Mouse (Mus musculus): ENCODE results near the gene Lacc1. TPM values are rescaled to one million over a fixed set of nuclear protein-coding genes. Genes with fewer than 3 reads are reported as not detected.

Lacc1 gene
- polyA plus RNA-seq (2012), result not detected in 2 replicates

DNA sequence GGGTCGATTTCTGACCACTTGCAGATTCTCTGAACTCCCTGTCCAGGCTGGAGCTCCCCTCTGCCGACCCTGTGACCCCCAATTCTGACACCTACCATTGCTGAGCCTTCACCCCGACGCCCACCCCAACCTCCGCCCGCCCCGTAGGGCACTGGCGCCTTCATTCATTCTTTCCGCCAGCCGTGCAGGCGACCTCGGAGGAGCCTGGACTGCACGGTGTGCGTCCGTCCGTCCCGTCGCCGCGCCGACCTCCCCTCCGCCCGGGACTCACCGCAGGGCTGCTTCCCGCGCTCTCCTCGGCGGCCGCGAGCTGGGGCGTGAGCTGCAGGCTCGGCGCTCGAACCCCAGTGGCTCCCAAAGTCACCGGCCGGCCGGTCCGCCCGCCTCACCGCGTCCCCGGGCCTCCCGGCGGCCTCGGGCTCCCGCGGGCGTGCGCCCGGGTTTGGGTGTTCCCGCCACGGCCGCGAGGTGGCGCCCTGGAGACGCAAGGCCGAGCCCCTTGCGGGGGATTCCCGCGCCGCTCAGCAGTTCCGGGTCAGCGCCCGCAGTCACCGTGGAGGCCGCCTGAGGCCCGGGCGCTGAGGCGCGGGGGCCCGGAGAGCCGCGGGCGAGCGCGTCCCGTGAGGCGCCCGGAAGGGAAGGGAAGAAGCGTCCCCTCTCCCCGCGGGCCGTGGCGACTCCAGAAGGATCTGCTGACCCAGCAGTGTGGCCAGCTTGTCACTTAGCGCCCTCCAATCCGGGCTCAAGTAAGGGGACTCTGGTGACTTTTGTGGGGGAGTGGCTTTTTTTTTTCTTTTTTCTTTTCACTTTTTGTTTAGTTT lies at the start of gene Lacc1, which contains the start of gene Ccdc122:
Lacc1 (minus strand) TSS at position 679 of the 821 bp plus-strand sequence.
Ccdc122 (plus strand) TSS at position 547 of the 821 bp plus-strand sequence.
- no peak for TF ChIP-seq GATA1 (IDR thresholded peaks at IDR 0.05; ENCODE audit: low read length)

DNA sequence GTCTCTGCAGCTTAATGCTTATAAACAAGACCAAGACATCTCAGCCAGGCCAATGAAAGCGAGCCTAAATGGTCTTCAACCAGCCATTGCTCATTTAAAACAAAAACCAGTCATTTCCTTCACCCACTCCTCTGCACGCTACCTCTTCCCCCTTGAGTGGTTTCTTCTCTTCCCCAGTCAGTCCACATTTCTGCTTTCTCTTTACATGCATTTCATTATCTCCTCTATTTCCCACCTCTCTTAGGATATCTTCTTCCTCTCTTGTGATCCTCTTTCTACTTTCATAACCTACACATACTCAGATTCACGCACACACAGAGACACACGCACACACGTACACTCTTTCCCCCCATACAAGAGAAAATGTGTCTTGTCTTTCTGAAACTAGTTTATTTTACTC lies 44.5 kb upstream of the Lacc1 start:
- no peak for TF ChIP-seq GATA1 (IDR thresholded peaks at IDR 0.05; ENCODE audit: low read length)

DNA sequence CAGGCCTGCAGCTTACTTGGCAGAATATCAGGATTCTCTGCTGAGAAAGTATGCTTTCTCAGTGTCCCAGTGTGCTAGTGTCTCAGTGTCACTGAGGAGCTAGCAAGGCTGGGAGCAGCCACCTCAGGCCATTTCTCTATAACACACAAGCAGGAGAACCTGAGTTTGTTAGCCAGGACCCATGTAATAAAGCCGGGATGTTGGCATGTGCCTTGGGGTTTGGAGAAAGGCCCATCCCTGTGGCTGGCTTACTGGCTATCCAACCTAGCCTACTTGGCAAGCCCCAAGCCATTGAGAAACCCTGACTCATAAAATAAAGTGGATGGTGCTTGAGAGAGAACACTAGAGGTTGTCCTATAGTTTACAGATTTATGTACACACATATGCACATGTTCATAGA lies 32.7 kb upstream of the Lacc1 start:
- TF ChIP-seq GATA1 (IDR thresholded peaks at IDR 0.05; ENCODE audit: low read length), result no peak

DNA sequence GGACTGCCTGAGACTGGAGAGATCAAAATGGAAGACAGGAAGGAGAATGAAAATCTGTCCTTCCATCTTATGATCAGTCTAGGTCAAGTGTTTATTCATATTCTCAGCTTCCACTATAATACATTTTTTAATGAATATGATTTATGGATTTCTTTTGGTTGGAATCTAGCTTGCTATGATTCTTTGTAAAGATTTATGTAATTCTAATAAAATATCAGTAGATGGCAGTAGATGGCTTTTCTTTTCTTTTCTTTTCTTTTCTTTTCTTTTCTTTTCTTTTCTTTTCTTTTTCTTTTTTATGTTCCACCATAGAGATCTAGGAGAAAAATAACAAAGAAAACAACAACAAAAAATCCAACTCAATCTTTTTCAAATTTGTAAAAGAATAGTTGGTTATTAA lies 16.6 kb upstream of the Lacc1 start:
- TF ChIP-seq GATA1 (IDR thresholded peaks at IDR 0.05; ENCODE audit: low read length), result no peak

DNA sequence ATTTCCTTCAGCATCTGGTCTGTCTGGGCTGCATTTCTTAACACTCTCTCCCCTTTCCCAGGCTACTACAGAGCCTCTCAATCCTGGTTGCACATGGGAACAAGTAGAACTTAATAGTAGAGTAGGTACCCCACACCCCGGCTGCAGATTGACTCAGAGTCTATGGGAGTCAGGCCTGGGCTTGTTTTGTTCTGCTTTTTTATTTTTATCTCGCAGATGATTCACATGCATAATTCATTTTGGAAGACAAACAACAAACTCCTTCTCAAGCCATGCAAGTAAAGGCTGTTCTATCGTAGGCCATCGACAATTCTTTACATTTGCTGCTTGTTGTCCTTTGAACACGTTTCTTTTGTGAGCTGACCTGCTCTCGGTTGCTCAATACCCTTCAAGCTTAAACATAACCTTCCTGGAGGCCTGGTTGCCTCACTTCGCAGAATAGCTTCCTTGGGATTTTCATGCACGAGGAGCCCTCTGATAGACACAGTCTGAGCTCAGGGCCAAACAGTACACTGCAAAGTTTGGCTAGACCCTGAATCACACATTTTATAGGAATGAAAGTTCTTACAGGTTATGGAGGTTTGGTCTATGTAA lies 1.2 kb upstream of the Lacc1 start:
- no peak for TF ChIP-seq GATA1 (IDR thresholded peaks at IDR 0.05; ENCODE audit: low read length)

DNA sequence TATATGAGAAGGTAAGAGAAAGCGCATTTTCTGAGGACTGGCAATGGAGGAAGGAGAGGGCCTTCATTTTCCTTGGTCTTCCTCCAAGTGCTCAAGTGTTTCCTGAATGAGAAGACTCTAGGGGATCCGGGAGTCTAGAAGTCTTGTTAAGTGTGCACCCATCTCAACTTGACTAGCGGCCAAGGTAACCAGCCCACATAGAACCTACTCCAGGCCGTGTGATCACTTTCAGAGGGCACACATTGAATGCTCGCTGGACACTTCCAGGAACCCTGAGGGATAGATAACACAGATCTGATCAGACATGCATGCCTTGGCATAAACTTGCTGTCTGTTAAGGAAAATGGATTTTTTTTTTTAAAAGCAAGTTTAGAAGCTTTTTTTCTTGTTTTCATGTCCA lies 626 bp upstream of the Lacc1 start:
- TF ChIP-seq GATA1 (IDR thresholded peaks at IDR 0.05; ENCODE audit: low read length), result no peak

DNA sequence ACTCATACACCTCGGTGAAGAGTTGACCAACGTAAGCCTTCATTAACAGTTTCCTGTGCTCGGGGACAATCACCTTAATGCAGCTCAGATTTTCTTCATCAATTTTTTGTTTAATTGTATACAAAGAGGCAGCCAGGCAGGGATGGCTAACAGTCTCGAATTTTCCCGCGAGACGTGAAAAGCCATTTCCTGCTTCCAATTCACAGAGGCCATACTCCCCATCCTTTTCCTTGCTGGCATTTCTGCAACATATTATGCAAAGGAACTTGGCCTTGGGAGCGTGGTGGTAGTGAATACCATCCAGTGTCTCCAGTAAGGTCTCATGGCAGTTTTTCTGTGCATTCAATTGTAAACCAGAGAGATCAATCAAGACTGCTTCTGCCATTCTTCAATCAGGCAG lies 1.7 kb downstream of the Lacc1 start:
- no peak for TF ChIP-seq GATA1 (IDR thresholded peaks at IDR 0.05; ENCODE audit: low read length)

DNA sequence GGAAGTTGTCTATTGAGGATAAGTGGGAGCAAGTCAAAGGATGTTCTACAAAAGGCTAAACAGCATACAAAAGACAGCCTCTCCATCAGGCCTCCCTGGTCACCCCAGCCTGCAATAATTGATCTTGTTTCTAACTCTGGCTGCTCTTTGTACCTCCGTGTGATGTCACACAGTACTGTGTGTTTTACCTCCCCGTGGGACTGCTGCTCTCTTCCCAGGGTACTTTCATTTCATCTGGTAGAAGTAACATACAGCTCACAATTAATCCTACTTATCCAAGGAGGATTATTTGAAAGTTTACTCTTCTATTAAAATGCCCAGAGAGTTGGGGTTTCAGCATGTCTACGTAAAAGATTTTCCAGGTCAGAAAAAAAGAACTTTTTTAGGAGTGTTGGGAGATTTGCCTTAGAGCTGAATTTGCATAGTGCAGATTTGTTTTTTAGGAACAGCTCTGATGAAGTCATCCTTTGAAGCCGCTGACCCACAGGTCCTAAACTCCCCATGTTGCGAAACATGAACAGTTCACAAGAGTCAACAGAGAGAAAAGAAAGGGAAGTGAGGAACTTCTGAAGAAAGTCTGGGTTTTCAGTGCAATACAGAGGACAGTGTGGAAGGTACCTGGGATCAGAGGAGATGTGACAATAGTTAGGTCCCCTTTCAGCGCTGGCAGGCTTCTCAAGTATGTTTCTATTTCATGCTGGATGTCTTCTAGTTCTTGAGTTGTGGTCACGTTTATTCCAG lies 2.4 kb downstream of the Lacc1 start:
- no peak for TF ChIP-seq GATA1 (IDR thresholded peaks at IDR 0.05; ENCODE audit: low read length)

DNA sequence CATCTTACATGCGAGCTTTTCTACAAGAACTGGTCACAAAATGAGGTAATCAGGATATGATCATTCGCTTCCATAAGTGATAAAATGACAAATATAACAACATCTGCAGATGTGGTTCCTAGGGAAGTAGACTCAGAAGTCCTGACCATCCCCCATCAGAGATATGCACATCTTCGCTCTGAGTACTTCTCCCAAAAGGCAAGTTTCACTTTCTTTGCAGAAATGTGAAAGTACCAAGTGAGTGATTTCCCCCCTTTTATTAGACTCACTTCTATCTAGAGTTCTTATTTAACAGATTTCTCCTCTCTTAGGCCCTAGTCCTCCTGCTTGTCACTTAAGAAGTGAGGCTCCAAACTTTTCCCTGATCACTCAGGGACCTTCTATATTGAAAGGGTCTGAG lies 3.3 kb downstream of the Lacc1 start:
- no peak for TF ChIP-seq GATA1 (IDR thresholded peaks at IDR 0.05; ENCODE audit: low read length)

DNA sequence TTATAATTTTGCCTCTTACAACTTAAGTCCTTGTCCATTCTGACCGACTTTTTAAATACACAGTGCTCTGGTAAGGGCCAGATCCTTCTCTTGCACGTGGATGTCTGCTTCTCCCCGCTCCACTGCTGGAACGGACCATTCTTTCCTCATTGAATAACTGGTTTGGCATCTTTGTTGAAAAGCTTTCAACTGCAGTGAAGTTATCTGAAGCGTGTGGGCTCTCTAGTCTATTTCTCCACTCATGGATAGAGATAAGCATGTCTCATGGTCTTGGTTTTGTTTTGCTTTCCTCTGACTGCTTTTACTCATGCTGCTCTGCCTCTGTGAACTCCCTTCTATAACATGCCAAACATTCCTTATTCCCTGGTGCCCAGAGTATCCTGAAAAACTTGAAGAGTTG lies 4.3 kb downstream of the Lacc1 start:
- no peak for TF ChIP-seq GATA1 (IDR thresholded peaks at IDR 0.05; ENCODE audit: low read length)

DNA sequence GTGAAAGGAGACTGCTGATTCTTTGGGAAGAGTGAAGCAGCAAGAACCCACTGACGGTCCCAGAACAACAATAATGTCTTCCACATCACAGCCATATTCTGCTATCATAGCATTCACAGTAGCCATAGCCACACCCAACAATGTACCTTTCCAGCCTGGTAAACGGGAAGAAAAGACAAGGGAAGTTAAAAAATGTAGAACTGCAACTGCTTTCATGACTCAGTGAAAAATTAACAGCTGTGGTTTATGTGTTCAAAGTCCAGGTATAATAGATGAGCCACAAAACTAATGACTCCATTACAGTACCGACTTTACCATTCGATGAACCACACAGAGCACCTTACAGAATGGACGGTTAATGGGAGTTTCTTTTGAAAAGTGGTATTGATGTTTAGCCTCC lies 5.9 kb downstream of the Lacc1 start:
- no peak for TF ChIP-seq GATA1 (IDR thresholded peaks at IDR 0.05; ENCODE audit: low read length)

DNA sequence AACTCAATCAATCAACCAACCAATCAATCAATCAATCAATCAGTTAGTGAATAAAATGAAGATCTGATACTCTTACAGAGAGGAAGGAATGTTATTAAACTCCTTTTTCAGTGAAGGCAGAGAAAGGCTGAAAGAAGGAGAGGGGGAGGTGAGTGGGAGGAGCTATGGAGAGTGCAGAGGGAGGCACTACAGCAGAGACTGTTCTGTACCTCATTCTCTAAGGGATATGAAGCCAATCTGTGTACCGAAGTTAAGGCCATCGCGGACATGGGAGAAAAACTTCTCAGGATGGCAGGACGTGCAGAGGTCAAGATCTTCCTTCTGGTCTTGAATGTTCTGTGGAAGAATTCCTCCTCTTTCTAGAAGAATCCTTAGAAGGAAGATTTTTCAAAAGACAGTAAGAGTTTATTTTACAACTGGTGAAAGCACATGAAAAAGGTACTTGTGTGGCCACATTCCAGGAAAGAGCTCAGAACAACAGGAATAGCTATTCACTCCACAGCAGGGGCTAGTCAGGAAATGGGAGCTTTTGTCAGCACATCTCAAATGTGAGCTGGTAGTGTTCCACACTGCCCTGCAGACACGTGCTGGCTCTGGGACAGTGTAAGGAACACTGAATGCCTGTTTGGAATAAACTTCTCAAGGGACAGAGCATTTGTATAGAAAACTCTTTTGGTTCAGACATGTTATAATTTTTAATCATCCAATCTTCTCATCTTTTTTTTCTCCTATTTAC lies 7.2 kb downstream of the Lacc1 start:
- no peak for TF ChIP-seq GATA1 (IDR thresholded peaks at IDR 0.05; ENCODE audit: low read length)

DNA sequence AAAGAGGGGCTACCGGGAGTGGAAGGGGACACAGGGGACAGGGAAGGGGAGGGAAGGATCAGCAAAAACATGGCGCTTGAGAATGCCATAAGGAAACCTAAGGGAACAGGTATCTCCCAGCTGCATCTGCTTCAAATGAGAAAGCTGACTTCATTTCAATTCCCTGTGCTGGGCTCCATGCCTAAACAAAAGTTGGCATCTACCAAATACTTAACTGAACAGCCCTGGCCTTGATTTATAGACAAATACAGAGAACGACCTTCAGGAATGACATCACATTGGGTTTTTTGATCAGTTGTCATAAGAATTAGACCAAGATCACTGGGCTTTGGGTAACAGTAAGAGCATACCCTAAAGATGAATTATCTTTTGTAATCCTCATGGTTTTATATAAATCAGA lies 12.2 kb downstream of the Lacc1 start:
- TF ChIP-seq GATA1 (IDR thresholded peaks at IDR 0.05; ENCODE audit: low read length), result no peak

DNA sequence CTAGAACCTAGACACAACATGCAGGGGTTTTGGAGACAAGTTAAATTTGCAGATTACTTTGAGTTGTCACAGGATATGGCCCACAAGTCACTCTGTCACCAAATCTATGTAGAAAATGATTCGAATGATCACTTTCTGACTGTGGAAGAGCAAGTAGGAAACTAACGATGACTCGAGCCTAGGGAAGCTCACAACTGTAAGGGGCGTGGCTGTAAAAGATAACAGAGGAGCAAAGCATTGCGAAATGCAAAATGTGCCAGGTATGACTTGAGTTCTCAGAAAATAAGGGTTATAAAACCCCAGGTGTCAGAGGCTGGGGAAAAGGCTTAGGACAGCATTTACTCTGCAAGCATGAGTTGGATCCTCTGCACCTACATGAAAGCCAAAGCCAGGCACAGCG lies 19.5 kb downstream of the Lacc1 start:
- no peak for TF ChIP-seq GATA1 (IDR thresholded peaks at IDR 0.05; ENCODE audit: low read length)

DNA sequence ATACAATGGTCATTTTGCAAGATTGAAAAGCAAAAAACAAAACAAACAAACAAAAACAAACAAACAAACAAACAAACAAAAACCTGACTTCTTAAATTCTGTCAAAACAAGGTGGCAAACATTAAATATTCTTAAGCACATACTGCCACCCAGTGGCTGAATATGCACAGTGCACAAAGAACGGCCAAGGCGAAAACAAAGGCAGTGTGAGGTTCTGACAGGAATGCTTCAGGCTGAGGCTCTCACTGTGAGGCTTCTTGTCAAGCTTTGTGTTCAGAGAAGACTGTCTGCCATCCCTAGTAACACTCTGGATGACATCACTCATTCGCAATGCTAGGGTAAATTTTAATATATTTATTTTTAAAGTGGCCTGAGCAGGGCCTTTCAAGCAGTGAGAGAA lies 24.9 kb downstream of the Lacc1 start:
- TF ChIP-seq GATA1 (IDR thresholded peaks at IDR 0.05; ENCODE audit: low read length), result no peak

DNA sequence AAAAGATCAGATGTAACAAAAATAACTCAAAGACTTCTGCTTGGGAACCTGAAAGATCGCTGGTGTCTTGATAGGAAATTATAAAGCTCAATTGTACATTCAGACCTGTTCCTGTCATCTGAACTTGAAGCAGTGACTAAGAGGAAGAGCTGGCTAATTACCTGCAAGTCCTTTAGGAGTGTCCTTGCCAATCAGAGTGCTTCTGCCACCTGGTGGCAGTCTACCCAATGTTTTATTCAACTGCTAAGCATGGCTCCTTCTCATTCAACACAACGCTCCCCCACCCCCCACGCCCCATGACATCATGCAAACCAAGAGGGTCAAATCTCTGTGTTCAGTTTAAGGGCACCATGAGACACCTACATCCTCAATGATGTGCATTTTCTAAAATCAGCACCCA lies 28.5 kb downstream of the Lacc1 start:
- TF ChIP-seq GATA1 (IDR thresholded peaks at IDR 0.05; ENCODE audit: low read length), result no peak

All from G1E-ER4 (cell line).